Comparison of ENCODE assay signal across 9 mouse cellular contexts in the genomic region with DNA sequence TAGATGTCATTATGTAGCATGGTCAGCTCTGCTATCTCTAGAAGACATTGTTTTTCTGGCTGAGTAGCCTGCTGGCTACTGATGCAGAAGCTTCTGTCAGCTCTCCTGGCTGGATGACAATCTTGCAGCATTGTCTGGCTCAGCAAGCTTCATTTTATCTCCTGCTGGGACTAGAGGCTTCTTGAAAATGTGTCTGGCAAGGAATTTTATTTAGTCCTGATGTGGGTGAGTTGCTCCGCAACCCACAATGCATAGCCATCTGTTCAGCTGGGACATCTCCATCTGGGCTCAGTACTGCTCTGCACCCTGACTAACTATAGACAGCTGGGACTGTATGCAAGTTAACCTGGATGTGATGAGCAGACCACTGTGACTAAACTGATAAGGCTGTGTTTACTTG.
A peak's percentile ranks its signal among the peaks of the same experiment; 100 is the strongest.
DNase-seq lines count a peak whose midpoint lies in the region; ATAC-seq and TF ChIP-seq lines count a peak whose summit lies in the region.
"Had no signal": no experiment of that assay in that cellular context is flagged by ENCODE, and none has a peak within 500 bp of the region (broad histone marks: within the 10 kb centered on the region; RNA-seq: fewer than 3 reads in every experiment).

No protein-coding gene starts in this region.

- H3K4me3 ChIP-seq in heart, adult 2 months: no peak overlapping the region
- H3K4me3 ChIP-seq in left cerebral cortex, adult 2 months: no peak overlapping the region
- H3K4me3 ChIP-seq in stomach, postnatal 0 days (ENCODE audit: low read depth, low read length): no peak overlapping the region
- H3K4me3 ChIP-seq: myocyte had no signal

- no peak overlapping the region for H3K4me2 ChIP-seq in stomach, postnatal 0 days (replicated peaks; ENCODE audit: low read depth)

- no peaks in the 10 kb centered on the region for H3K4me1 ChIP-seq in heart, adult 2 months (ENCODE audit: control insufficient read depth, insufficient read depth, low read length)
- no peaks in the 10 kb centered on the region for H3K4me1 ChIP-seq in stomach, postnatal 0 days (replicated peaks; ENCODE audit: control insufficient read depth, insufficient read depth)

- 75% methylated on average over 1 of the region's 1 CpGs for WGBS in heart, adult 2 months
- WGBS in stomach, postnatal 0 days: 83% methylated on average over 1 of the region's 1 CpGs

- no peak overlapping the region for H3K9ac ChIP-seq in heart, adult 2 months (ENCODE audit: low read depth, low read length)
- H3K9ac ChIP-seq in stomach, postnatal 0 days (ENCODE audit: low read length): no peak overlapping the region

- intact Hi-C loops in heart, postnatal 10 days (cut with DNase I): no loop called here
- intact Hi-C loops in heart, adult 2 months (cut with DNase I): no loop called here
- intact Hi-C loops in left cerebral cortex, adult 2 months (cut with DNase I): loop anchor here (5.0 to 10.0 kb wide), 3 partner anchors 333 to 1450 kb away; no protein-coding TSS in a partner anchor

- no peak overlapping the region for H3K27ac ChIP-seq in heart, adult 2 months
- peak overlapping the region; percentile 74 for H3K27ac ChIP-seq in left cerebral cortex, adult 2 months
- H3K27ac ChIP-seq in stomach, postnatal 0 days (replicated peaks): no peak overlapping the region

- no peaks in the 10 kb centered on the region for H3K27me3 ChIP-seq in heart, adult 2 months (ENCODE audit: control insufficient read depth, insufficient read depth, low read length)
- H3K27me3 ChIP-seq in stomach, postnatal 0 days (ENCODE audit: control insufficient read depth, insufficient read depth, low read length): no peaks in the 10 kb centered on the region

- H3K9me3 ChIP-seq in stomach, postnatal 0 days (ENCODE audit: control insufficient read depth, low read length): no peaks in the 10 kb centered on the region

- ATAC-seq in stomach, postnatal 0 days (ENCODE audit: low FRiP score, low TSS enrichment): no peak

- DNase-seq in heart, postnatal 10 days: peak; percentile 7 to 24
- DNase-seq in heart, adult 2 months: no peak
- peak; percentile 27 to 44 for DNase-seq in frontal cortex, postnatal 10 days (ENCODE audit: low spot score in 2 of 2)
- peak; percentile 59 to 73 for DNase-seq in left cerebral cortex, adult 2 months (ENCODE audit: extremely low spot score in 1 of 2, low spot score in 2 of 2)
- peak; percentile 66 to 84 for DNase-seq in right cerebral cortex, postnatal 10 days (ENCODE audit: low spot score in 2 of 2)
- DNase-seq in stomach, postnatal 0 days (ENCODE audit: low spot score): no peak
- DNase-seq in kidney, postnatal 4 days: no peak
- no peak for DNase-seq in urinary bladder, adult 2 months (ENCODE audit: low spot score)

- TF ChIP-seq EP300 in heart, adult 2 months (IDR thresholded peaks at IDR 0.05; ENCODE audit: insufficient read depth, low read depth, low read length): no peak
- TF ChIP-seq EP300 in stomach, postnatal 0 days (optimal IDR thresholded peaks at IDR 0.05): no peak

- TF ChIP-seq POLR2A in heart, adult 2 months (IDR thresholded peaks at IDR 0.05; ENCODE audit: insufficient read depth, low read depth, low read length): no peak

- H3K36me3 ChIP-seq in heart, adult 2 months (ENCODE audit: control insufficient read depth, insufficient read depth, low read length): no peaks in the 10 kb centered on the region
- no peaks in the 10 kb centered on the region for H3K36me3 ChIP-seq in stomach, postnatal 0 days (ENCODE audit: control insufficient read depth, insufficient read depth, low read length)

- no peak for TF ChIP-seq CTCF in heart, adult 2 months (IDR thresholded peaks at IDR 0.05)
- no peak for TF ChIP-seq CTCF in left cerebral cortex, adult 2 months (IDR thresholded peaks at IDR 0.05)
- TF ChIP-seq CTCF in stomach, postnatal 0 days (IDR thresholded peaks at IDR 0.05; ENCODE audit: low read depth): no peak

- H3K79me2 ChIP-seq in heart, adult 2 months (replicated peaks; ENCODE audit: control insufficient read depth, insufficient read depth, low read length): no peaks in the 10 kb centered on the region

Comparison
In these comparisons a context has a peak if more than half of its experiments do, and no peak if none do; other contexts are left out.
1. DNase-seq: peak in heart, postnatal 10 days (2 of 2), frontal cortex, postnatal 10 days (2 of 2), left cerebral cortex, adult 2 months (2 of 2) and right cerebral cortex, postnatal 10 days (2 of 2); none in heart, adult 2 months (0 of 2), stomach, postnatal 0 days (single experiment), kidney, postnatal 4 days (0 of 2) and urinary bladder, adult 2 months (single experiment).